Mouse (Mus musculus): ENCODE data around the gene Grm3. TPM values are rescaled to one million over a fixed set of nuclear protein-coding genes. Genes with fewer than 3 reads are reported as not detected.

The Grm3 gene
- total RNA-seq, 1 experiment from 2014 or later: not detected

- no peak for ATAC-seq (replicated peaks in 1 of 2; ENCODE audit: insufficient read depth in 1 of 2, low FRiP score in 2 of 2, low TSS enrichment in 1 of 2, low read depth in 1 of 2, poor library complexity in 2 of 2, severe bottlenecking in 2 of 2)
Observed at GRCm38 (mm10) chr5:9449570-9449969, 275.4 kb downstream of the Grm3 start.

DNA sequence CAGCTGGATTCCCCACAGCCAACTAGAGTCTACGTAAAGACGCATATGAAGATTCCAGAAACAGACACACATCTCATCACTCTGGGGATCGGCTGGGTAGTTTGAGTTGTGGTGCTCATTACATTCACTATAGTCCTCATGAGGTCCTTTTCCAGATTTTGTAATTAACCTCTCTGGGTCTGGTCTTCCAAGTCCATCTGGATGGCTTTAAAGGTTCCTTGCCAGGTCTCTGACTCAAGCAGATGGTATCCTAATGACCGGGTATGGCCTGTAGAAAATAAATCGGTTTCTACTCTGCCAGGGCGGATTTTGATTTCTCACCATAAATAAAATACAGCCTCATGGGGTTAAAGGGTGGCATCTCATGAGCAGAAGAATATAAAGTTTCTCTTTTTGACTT, 276.0 kb downstream of the Grm3 start:
- no peak for ATAC-seq (replicated peaks in 1 of 2; ENCODE audit: insufficient read depth in 1 of 2, low FRiP score in 2 of 2, low TSS enrichment in 1 of 2, low read depth in 1 of 2, poor library complexity in 2 of 2, severe bottlenecking in 2 of 2)

DNA sequence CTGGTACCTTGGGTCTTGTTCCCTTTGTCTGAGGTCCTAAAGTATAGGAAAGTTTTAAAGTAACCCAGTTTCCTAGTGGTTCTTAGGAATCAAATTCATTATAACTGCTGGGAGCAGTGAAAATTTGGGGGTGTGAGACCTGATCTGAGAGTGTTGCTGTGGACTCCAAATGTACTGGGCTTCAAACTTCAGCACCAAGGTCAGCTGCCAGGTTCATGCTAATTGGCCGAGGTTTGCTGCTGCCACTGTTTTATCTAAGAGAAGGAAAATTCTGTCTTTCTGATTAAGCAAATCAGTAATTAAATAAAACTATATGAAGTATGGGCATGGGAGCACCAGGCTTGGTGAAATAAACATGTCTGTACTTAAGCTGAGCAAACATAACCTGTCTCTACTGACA, 278.8 kb downstream of the Grm3 start:
- ATAC-seq (replicated peaks in 1 of 2; ENCODE audit: insufficient read depth in 1 of 2, low FRiP score in 2 of 2, low TSS enrichment in 1 of 2, low read depth in 1 of 2, poor library complexity in 2 of 2, severe bottlenecking in 2 of 2): no peak

Data from hematopoietic stem cell, adult 5-6 weeks (primary cell).